In genomic region chr12:118299172-118299571, GRCm38 (mm10) we compare ENCODE assay signal across 10 mouse cellular contexts. TPM values are rescaled to one million over a fixed set of nuclear protein-coding genes. Genes with fewer than 3 reads are reported as not detected.
DNase-seq lines count a peak whose midpoint lies in the region; ATAC-seq lines count a peak whose summit lies in the region.
"Had no signal": no experiment of that assay in that cellular context is flagged by ENCODE, and none has a peak within 500 bp of the region (broad histone marks: within the 10 kb centered on the region; RNA-seq: fewer than 3 reads in every experiment).

No protein-coding gene starts in this region.

- no peak for ATAC-seq in limb, embryonic 12.5 days (ENCODE audit: insufficient number of reproducible peaks, insufficient read depth, low FRiP score, low TSS enrichment, low read depth)
- ATAC-seq in forebrain, embryonic 16.5 days = no peak
- ATAC-seq in midbrain, embryonic 14.5 days (ENCODE audit: low FRiP score, low TSS enrichment) = no peak

- H3K9me3 ChIP-seq in limb, embryonic 12.5 days = 0 out of 2 replicates have a peak, but pooled peaks cover 2% of the 10 kb centered on the region
- H3K9me3 ChIP-seq in limb, embryonic 10.5 days (replicated peaks) = no peaks in the 10 kb centered on the region
- no peaks in the 10 kb centered on the region for H3K9me3 ChIP-seq in forebrain, embryonic 10.5 days
- no peaks in the 10 kb centered on the region for H3K9me3 ChIP-seq in forebrain, embryonic 16.5 days (ENCODE audit: control insufficient read depth, low read length)
- H3K9me3 ChIP-seq in midbrain, embryonic 14.5 days (ENCODE audit: control insufficient read depth, low read length) = no peaks in the 10 kb centered on the region
- no peaks in the 10 kb centered on the region; the same call in 1 of the 2 replicates for H3K9me3 ChIP-seq in embryonic facial prominence, embryonic 10.5 days

- no peaks in the 10 kb centered on the region for H3K27me3 ChIP-seq in limb, embryonic 12.5 days
- H3K27me3 ChIP-seq in limb, embryonic 10.5 days (ENCODE audit: low read depth, poor library complexity, severe bottlenecking) = no peaks in the 10 kb centered on the region
- no peaks in the 10 kb centered on the region for H3K27me3 ChIP-seq in forebrain, embryonic 10.5 days (ENCODE audit: poor library complexity, severe bottlenecking)
- no peaks in the 10 kb centered on the region for H3K27me3 ChIP-seq in forebrain, embryonic 16.5 days (replicated peaks; ENCODE audit: control insufficient read depth, insufficient read depth, low read length)
- H3K27me3 ChIP-seq in midbrain, embryonic 14.5 days (ENCODE audit: control insufficient read depth, insufficient read depth, low read length) = no peaks in the 10 kb centered on the region
- no peaks in the 10 kb centered on the region for H3K27me3 ChIP-seq in embryonic facial prominence, embryonic 10.5 days (replicated peaks; ENCODE audit: low read depth, poor library complexity, severe bottlenecking)

- DNase-seq in limb, embryonic 10.5 days (ENCODE audit: low spot score) = no peak
- DNase-seq in forebrain, embryonic 10.5 days (ENCODE audit: extremely low spot score, low spot score) = no peak
- DNase-seq in midbrain, embryonic 14.5 days = no peak
- no peak for DNase-seq in spleen, postnatal 4 days (ENCODE audit: low spot score in 2 of 2)
- no peak for DNase-seq in embryonic facial prominence, embryonic 10.5 days (ENCODE audit: low spot score)
- DNase-seq: adrenal gland, postnatal 14 days; kidney, postnatal 36 days; left cerebral cortex, postnatal 4 days had no signal

- H3K4me2 ChIP-seq in limb, embryonic 12.5 days = peak overlapping the region; percentile 79; the same call in 1 of the 2 replicates
- peak overlapping the region; percentile 47 for H3K4me2 ChIP-seq in forebrain, embryonic 16.5 days (ENCODE audit: low read length)
- peak overlapping the region; percentile 64 for H3K4me2 ChIP-seq in midbrain, embryonic 14.5 days (ENCODE audit: low read length)

- peaks cover 40% of the 10 kb centered on the region for H3K4me1 ChIP-seq in limb, embryonic 12.5 days (replicated peaks)
- H3K4me1 ChIP-seq in limb, embryonic 10.5 days = peaks cover 50% of the 10 kb centered on the region
- peaks cover 55% of the 10 kb centered on the region for H3K4me1 ChIP-seq in forebrain, embryonic 10.5 days
- H3K4me1 ChIP-seq in forebrain, embryonic 16.5 days (replicated peaks; ENCODE audit: control insufficient read depth, insufficient read depth, low read length) = peaks cover 24% of the 10 kb centered on the region
- H3K4me1 ChIP-seq in midbrain, embryonic 14.5 days (ENCODE audit: control insufficient read depth, insufficient read depth, low read length) = peaks cover 38% of the 10 kb centered on the region
- H3K4me1 ChIP-seq in embryonic facial prominence, embryonic 10.5 days = peaks cover 39% of the 10 kb centered on the region

- H3K27ac ChIP-seq in limb, embryonic 12.5 days = no peak overlapping the region
- H3K27ac ChIP-seq in limb, embryonic 10.5 days = no peak overlapping the region
- H3K27ac ChIP-seq in forebrain, embryonic 10.5 days = no peak overlapping the region
- H3K27ac ChIP-seq in forebrain, embryonic 16.5 days (ENCODE audit: low read length) = no peak overlapping the region
- H3K27ac ChIP-seq in midbrain, embryonic 14.5 days (replicated peaks; ENCODE audit: low read depth, low read length) = no peak overlapping the region
- no peak overlapping the region for H3K27ac ChIP-seq in embryonic facial prominence, embryonic 10.5 days (replicated peaks)

- H3K9ac ChIP-seq in limb, embryonic 12.5 days (replicated peaks) = peak overlapping the region; percentile 31; the same call in 1 of the 2 replicates
- H3K9ac ChIP-seq in forebrain, embryonic 16.5 days (replicated peaks; ENCODE audit: low read depth, low read length) = no peak overlapping the region; the same call in 1 of the 2 replicates
- 0 out of 2 replicates have a peak overlapping the region, but pooled peaks have one; percentile 16 for H3K9ac ChIP-seq in midbrain, embryonic 14.5 days (replicated peaks; ENCODE audit: low read length)

- no peak overlapping the region for H3K4me3 ChIP-seq in limb, embryonic 12.5 days (replicated peaks)
- no peak overlapping the region for H3K4me3 ChIP-seq in limb, embryonic 10.5 days
- peak overlapping the region; percentile 84 for H3K4me3 ChIP-seq in forebrain, embryonic 10.5 days
- no peak overlapping the region for H3K4me3 ChIP-seq in forebrain, embryonic 16.5 days (replicated peaks; ENCODE audit: low read length)
- H3K4me3 ChIP-seq in midbrain, embryonic 14.5 days (replicated peaks; ENCODE audit: low read depth, low read length) = peak overlapping the region; percentile 14; the same call in 1 of the 2 replicates
- no peak overlapping the region for H3K4me3 ChIP-seq in embryonic facial prominence, embryonic 10.5 days

- H3K36me3 ChIP-seq in limb, embryonic 12.5 days = peaks cover 10% of the 10 kb centered on the region
- peaks cover 22% of the 10 kb centered on the region for H3K36me3 ChIP-seq in limb, embryonic 10.5 days
- peaks cover 29% of the 10 kb centered on the region for H3K36me3 ChIP-seq in forebrain, embryonic 10.5 days (replicated peaks)
- H3K36me3 ChIP-seq in forebrain, embryonic 16.5 days (ENCODE audit: control insufficient read depth, insufficient read depth) = no peaks in the 10 kb centered on the region; the same call in 1 of the 2 replicates
- H3K36me3 ChIP-seq in midbrain, embryonic 14.5 days (ENCODE audit: control insufficient read depth, insufficient read depth, low read length) = peaks cover 12% of the 10 kb centered on the region; the same call in 1 of the 2 replicates
- peaks cover 18% of the 10 kb centered on the region for H3K36me3 ChIP-seq in embryonic facial prominence, embryonic 10.5 days (replicated peaks)

- WGBS in limb, embryonic 12.5 days = 74% methylated on average over 9 of the region's 9 CpGs
- WGBS in limb, embryonic 10.5 days = 84% methylated on average over 9 of the region's 9 CpGs
- WGBS in forebrain, embryonic 10.5 days = 87% methylated on average over 9 of the region's 9 CpGs
- 80% methylated on average over 9 of the region's 9 CpGs for WGBS in forebrain, embryonic 16.5 days
- WGBS in midbrain, embryonic 14.5 days = 80% methylated on average over 9 of the region's 9 CpGs
- WGBS in embryonic facial prominence, embryonic 10.5 days = 87% methylated on average over 9 of the region's 9 CpGs

RNA-seq across cellular contexts. Expression of gene Sp4, which starts 2.1 kb away (rescaled TPM):
- polyA plus RNA-seq in limb, embryonic 12.5 days (2016; fragmentation: Nextera tagmentation; extraction: Ambion mirVana) = 14.5 and 17.1 TPM in 2 replicates
- polyA plus RNA-seq in limb, embryonic 10.5 days (2016; fragmentation: Nextera tagmentation; extraction: Ambion mirVana) = 10.5 and 16.2 TPM in 2 replicates
- polyA plus RNA-seq in forebrain, embryonic 10.5 days (2016; fragmentation: Nextera tagmentation; extraction: Ambion mirVana) = 13.2 and 13.9 TPM in 2 replicates
- 25.1 and 28.1 TPM in 2 replicates for polyA plus RNA-seq in forebrain, embryonic 16.5 days (2015; fragmentation: Nextera tagmentation; extraction: Ambion mirVana)
- polyA plus RNA-seq in midbrain, embryonic 14.5 days (2014; fragmentation: Nextera tagmentation; extraction: Ambion mirVana) = 27.1 and 36.2 TPM in 2 replicates
- 11.0 and 11.9 TPM in 2 replicates for polyA plus RNA-seq in embryonic facial prominence, embryonic 10.5 days (2016; fragmentation: Nextera tagmentation; extraction: Ambion mirVana)

Comparison
In these comparisons a context has a peak if more than half of its experiments do, and no peak if none do; other contexts are left out.
1. H3K4me3 ChIP-seq: peak in forebrain, embryonic 10.5 days (single experiment) and midbrain, embryonic 14.5 days (single experiment); none in limb, embryonic 12.5 days (single experiment), limb, embryonic 10.5 days (single experiment), forebrain, embryonic 16.5 days (single experiment) and embryonic facial prominence, embryonic 10.5 days (single experiment).
2. Peak in every context shown above with its lines, with median percentiles within 50 percentile points of each other: H3K4me2 ChIP-seq.